Mouse (Mus musculus): ENCODE measurements around the gene Shb.

Shb gene

DNA sequence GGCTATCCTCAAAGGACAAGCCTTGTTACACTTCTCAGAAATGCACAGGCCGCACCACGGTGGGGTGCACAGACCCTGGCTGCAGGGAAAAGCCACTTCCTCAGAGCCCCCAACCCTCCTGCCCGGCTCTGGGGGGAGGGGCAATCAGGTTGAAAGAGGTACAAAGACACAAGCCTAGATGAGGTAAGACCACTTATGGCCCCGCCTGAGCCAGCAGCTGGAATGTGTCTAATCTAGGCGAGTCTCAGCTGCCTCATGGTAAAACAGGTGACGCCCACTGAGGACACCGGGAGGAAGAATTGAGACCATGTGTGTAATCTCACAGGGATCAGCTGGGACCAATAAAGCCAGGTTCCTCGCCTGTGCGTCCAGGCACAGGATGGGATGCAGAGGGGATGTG, 25.2 kb downstream of the Shb start:
- in situ Hi-C loops (cut with MboI; ENCODE audit: low sequenced_read_pairs) = no loop called here

DNA sequence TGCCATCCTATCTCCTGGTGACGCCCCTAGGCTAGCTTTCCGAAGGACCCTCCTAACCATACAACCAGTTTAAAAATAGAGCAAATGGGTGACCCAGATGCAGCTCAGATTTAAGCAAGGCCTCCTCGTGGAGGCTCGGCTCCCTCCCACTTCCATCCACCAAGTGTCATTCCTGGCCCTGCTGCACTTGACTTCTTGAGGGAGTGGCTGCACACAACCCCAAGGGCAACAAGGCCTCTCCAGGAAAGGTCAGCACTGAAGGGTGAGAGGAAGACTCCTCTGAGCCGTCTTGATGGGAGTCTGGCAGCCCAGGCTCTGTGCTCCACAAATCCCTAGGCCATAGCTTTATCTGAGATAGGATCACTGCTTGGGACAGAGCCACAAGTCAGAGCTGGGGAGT, 25.7 kb downstream of the Shb start:
- in situ Hi-C loops (cut with MboI; ENCODE audit: low sequenced_read_pairs) = no loop called here

DNA sequence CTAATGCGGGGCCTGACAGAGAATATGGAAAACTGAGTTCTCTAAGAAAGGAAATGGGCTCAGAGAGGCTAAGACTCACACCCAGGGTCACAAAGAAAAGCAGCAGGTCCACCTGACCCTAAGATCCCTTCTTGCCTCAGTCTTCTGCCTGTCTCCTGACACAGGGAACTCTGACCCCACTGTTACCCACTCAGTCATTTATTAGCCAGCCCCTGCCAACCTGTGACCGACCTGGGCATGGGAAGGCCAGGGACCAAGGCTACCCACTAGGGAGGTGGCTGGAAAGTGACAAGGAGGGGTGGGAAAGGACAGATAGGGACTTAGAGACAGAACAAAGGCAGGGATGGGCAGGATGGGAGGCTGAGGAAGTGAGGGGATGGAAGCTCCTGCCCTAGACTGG, 26.6 kb downstream of the Shb start:
- in situ Hi-C loops (cut with MboI; ENCODE audit: low sequenced_read_pairs) = no loop called here

DNA sequence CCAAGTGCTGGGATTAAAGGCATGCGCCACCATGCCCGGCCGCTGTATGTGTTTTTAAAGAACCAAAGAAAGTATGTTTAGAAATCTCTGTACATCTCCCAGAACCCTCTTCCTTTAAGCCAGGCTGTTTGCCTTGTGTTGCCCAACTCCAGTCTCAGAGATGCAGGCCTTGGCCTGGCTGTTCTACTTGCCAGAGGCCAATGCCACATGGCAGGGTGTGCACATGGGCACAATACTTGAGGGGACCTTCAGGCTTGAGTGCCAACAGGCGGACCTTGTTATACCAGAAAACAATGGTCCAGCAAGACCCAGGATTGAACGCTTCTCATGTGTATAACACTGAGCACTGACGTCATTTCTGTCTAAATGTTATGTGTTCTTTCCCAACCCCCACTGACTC, 27.1 kb downstream of the Shb start:
- in situ Hi-C loops (cut with MboI; ENCODE audit: low sequenced_read_pairs) = no loop called here

DNA sequence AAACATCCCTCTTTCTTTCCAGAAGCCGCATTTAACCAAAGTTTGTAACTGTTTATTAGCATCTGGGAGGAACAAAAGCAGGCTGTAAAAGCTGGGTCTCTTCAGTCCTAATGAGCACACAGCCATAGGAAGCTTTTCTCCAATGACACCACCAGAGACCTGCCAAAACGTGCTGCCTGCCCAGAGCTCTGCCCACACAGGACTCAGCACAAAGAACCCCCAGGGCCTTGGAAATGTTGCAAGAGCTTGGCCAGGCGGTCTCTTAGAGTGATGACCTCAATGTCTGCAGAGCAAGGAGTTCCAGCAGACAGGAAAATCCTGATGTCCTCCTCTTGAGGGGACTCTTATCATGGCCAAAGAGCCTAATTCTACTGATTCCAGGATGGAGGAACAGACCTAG, 28.5 kb downstream of the Shb start:
- in situ Hi-C loops (cut with MboI; ENCODE audit: low sequenced_read_pairs) = no loop called here

DNA sequence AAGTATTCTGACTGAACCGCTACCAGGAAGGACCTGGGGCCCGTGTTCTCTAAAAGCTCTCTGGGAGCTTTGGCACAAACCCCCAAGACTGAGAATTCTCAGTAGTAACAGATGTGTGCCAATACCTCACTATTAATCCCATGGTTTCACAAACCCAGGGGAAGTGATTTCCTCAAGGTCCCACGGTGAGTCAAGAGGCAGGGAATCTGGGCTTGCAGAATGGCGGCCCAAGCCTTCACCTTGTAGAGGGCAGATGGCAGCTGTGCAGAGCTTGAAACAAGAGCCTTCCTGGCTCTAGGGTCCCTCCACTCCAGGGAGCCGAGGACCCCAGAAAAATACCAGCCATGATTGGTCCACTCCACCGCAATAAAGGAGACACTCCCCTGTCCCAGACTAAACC, 28.9 kb downstream of the Shb start:
- in situ Hi-C loops (cut with MboI; ENCODE audit: low sequenced_read_pairs) = no loop called here

DNA sequence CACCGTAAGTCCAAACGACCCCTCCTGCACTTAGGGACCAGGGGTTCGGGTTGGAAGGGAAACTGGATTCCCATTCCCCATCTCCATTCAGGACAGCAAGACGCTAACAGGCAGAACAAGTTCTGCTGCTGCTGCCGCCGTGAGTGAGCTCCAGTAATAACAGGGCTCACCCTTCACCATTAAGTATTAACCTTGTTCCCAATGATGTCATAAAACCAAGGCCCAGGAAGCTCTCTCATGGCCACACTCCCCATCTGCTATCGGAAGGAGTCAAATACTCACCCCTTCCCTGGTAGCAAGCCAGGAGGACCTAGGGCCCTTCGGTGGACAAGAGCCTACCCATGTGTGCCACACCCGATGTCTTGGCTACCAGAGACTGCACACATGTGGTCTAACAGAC, 30.3 kb downstream of the Shb start:
- in situ Hi-C loops (cut with MboI; ENCODE audit: low sequenced_read_pairs) = no loop called here

DNA sequence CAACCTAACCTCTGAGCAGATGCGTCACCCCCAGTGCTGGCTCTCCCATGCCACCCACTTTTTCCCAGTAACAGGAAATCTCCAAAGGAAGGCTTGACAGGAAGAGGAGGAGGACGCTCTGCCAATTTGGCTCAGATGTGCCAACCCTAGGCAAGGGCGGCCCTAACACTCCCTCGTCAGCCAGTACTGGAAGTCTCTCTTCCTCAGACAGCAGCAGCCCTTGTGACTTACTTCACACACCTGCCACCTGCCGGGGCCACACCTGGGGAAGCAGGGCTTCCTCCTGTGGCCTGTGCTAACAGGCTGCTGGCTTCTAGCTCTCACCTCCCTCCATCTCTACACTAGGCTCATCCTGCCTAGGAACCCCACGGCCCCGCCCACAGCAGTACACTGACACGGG, 31.9 kb downstream of the Shb start:
- in situ Hi-C loops (cut with MboI; ENCODE audit: low sequenced_read_pairs) = no loop called here

DNA sequence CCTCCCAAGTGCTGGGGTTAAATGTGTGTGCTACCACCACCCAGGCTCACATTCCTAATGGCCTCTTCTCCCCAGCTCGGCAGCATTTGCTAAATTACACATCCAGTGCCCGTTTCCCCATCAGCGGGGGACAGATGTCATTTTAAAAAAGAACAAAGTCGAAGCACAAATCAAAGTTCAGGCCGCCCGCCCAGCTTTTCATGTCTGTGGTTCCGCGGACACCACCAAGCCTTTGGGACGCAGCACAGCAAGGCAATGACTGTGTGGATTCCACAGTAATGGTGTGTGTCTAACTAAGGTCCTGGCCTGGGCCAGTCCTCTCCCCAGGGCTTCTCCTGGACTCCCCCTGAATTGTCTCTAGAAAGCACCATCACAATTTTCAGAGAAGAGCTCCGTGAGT, 32.7 kb downstream of the Shb start:
- in situ Hi-C loops (cut with MboI; ENCODE audit: low sequenced_read_pairs) = no loop called here

DNA sequence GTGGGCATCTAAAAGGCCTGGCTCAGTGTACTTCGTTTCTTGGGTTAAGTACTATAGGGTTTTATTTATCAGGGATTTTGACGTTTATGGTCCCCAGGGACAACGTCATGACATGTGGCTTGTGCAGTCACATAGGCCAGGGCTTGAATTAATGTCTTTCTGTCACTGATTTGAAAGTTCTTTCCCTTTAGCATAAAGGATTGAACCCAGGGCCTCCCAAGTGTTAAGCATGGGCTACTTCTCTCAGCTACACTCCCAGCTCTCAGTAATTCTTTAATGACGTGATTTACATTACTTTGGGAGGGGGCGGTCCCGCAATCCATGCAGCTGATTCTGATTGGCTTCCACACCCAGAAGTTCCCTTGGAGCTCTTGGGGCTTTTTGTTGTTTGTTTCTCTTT, 33.2 kb downstream of the Shb start:
- in situ Hi-C loops (cut with MboI; ENCODE audit: low sequenced_read_pairs) = no loop called here

DNA sequence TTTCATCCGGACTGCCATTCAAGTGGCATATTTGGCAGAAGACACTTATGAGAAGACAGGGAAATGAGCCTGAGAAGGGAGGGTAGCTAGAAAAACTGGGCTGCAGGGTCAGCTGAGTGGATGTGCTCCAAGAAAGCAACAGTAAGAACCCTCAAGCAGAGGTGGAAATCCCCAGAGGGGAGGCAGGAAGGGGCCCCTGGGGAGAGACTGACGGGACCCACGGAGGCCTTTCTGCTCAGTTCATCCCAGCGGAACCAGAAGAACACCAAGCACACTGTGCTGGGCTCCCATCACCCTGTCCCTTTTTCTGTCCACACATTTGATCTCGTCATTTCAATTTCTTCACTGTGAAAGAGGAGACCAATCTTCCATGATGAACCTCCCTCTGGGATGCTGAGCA, 33.9 kb downstream of the Shb start:
- in situ Hi-C loops (cut with MboI; ENCODE audit: low sequenced_read_pairs) = no loop called here

DNA sequence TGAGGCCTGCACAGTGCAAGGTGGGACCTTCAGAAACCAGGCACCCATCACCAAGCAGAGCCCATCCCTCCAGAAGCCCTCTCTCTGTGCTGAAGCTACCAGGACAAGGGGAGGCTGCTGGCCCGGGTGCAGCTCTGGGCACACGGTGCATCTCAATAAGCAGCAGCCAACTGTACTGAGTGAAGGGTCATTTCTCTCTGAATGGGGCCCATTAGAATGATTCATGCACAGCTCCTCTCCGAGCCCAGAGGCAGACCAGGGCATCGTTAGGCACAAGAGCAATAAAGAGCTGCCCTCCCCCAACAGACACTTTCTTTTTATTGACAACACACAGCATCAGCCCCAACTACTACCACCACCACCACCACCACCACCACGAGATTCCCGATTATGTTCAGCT, 35.0 kb downstream of the Shb start:
- in situ Hi-C loops (cut with MboI; ENCODE audit: low sequenced_read_pairs) = no loop called here

DNA sequence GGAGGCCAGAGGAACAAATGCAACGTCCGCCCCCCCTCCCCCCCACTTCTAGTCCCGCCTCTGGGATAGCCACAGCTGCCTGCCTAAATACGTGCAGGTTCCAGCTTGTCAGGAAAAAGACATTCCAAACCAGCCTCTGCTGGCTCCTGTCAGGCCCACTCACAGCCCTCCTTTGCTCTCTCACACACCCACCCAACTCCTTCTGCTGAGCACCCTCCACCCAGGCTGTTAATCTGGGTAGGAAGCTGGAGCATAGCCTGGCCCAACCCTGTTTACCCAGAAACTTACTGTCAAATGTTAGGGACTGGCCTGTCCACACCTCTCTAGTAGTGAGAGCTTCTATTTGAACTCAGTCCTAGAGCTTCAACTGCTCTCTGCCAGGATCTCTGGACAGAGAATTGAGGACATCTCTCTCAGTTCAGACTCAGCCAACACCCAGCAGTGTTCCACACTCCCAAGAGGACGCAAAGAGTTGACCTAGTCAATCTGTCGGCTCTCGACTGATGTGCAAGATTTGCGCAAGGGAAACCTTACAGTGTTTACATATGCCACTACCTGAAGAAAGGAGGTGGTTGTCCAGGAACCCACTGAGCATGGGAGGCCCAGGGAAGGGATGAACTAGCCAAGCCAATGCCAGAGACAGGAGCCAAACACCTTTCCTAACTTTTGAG, 36.6 kb downstream of the Shb start:
- in situ Hi-C loops (cut with MboI; ENCODE audit: low sequenced_read_pairs) = no loop called here

DNA sequence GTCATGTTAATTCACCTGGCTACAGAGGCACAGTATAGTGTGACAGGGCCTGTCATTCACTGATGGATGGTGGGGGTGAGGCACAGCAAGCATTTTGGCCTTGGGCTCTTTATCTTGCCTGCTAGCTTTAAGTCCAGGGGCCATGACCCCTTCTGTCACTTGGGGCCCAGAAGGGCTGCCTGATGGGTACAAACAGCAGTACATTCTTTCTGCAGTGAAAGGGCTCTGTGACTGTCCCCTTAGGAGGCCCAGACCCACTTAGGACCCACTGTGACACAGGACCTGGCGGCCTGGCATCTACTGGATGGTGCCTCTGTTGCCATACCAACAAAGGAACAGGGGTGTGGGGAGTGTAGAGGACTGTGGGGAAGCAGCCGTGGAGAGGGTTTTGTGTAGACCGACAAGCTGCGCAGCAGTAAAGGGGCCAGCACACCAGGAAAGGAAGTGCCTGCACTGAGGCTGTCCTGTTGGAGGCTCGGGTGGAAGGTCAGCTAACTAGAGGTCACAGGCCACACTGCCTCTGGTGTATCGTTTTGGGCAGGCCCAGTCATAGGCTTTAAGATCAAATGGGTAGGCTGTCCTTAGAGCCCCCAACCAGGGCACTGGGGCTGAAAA, 38.4 kb downstream of the Shb start:
- in situ Hi-C loops (cut with MboI; ENCODE audit: low sequenced_read_pairs) = no loop called here

DNA sequence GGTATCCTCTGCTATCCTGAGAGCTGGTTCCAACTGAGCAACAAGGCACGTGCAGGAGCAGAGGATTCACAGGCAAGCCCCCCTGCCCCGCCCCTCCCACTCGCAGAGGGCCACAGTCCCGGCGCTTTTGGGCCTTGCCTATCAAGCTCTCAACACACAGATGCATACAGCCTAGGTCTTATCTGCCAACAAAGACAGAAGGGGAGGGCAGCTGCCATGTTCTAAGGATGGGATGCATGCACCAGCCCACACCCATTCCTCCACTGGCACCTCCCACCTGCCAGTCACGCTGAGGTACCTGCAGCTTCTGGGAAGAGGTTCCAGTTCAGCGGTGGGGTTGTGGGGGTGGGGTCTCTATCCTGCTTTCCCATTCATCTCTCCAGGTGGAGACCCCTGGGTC, 39.2 kb downstream of the Shb start:
- in situ Hi-C loops (cut with MboI; ENCODE audit: low sequenced_read_pairs) = no loop called here

DNA sequence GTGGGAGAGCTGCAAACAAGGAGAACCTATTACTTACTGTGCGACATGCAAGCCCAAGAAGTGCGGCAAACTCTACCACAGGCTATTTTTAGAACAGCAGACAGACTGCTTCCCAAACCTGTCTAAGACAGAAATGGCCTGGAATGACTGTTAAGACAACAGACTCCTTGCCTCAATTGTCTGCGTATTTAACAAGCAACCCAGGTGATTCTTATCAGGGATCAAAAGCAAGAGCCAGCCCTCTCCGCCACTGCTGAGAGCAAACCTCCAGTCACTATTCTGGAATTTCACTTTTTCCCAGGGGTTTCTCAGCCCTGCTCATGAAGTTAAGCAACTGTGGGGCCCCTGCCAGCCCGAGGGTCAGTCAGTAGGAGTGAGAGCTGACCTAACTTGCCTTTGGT, 39.6 kb downstream of the Shb start:
- in situ Hi-C loops (cut with MboI; ENCODE audit: low sequenced_read_pairs) = no loop called here

DNA sequence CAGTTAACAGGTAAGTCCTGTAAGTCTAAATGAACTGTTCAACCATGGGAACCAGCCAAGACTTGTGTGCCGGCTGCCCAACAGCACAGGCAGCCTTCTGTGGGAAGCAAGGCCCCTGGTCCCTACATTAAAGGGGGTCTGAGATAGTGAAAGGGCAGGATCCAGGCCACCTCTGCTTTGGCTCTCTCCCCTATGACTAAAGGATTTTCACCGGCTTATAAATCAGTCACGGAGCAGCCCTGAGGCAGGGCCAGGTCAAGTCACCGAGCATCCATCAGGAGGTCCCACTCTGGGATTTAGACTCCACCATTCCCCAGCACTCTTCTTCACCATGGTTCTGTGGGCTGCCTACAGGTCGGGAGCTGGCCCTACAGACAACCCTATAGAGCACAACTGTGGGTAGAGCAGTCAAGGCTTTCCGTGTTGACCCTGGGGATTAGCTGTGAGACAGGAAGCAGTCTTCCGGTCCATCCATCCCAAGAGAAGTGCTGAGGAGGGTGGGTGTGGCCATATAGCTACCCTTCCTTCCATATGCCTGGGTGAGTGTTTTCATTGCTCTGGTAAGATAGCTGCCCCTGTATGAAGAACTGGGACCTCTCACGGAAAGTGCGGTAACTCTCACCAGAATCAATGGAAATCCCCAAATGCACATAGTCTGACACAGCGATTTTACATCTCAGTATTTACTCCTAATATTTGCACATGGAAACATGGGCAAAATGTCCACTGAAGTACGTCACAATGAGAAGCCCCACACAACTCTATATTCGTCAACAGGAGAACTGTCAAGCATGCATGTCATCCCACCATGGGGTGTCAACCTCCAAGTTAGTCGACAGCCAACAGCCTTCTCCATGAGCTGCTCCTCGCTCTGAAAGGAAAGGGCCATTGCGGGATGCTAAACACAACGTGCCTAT, 40.3 kb downstream of the Shb start:
- in situ Hi-C loops (cut with MboI; ENCODE audit: low sequenced_read_pairs) = no loop called here

DNA sequence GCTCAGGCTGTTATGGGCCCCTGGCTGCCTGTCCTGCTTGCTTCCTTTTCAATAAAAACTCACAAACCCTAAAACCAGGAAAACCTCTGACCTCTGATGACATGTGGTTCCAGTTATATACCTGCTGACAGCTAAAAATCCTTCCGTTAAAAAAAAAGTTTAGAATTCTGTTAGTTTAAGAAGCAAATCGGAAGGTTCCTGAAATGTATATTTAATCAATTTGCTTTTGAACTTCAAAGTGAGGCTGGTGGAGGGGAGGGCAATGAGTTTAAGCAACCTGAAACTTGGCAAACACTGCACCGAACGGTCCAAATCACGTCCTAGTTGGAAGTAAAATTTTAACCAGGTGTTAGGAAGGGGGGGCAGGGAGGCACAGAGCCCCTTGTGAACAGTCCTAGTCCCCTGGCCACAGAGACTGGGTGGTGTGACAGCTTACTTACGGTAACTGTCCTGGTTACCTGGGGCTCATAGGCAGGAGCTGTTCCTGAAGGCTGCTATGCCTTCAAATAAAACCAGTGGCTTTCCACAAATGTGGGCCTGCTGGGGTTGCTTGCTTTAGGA, 41.1 kb downstream of the Shb start:
- in situ Hi-C loops (cut with MboI; ENCODE audit: low sequenced_read_pairs) = no loop called here

DNA sequence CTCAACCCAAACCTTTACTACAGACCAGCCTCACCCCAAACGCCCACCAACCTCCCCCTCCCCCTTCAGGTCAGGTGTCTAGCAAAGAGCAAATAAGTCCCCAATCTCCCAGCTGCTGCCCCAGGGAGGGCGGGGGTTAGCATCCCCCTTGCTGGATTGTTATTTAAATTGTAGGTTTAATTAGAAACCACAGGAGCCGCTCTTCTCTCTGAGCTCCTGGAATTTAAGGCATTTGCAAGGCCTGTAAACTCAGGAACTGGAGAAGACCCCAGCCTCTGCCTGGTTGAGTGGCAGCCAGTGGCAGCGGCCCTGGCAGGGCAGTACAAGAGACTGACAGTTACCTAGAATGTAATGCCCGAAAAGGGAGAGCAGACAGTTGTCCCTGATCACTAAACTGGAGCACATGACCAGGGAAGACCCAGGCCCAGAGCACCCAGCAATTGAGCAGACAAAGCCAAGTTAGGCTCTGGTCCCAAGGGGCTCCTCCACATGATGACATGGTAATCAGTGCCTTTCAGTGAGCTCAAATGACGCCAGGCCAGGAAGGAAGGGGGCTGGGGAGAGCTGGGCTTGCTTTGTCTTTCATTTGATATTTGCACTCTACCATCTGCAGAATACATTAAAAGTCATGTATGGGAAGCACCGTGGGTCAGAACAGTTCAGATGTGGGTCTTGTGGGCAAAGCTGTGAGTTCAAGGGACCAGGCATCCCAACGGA, 42.1 kb downstream of the Shb start:
- in situ Hi-C loops (cut with MboI; ENCODE audit: low sequenced_read_pairs) = no loop called here

DNA sequence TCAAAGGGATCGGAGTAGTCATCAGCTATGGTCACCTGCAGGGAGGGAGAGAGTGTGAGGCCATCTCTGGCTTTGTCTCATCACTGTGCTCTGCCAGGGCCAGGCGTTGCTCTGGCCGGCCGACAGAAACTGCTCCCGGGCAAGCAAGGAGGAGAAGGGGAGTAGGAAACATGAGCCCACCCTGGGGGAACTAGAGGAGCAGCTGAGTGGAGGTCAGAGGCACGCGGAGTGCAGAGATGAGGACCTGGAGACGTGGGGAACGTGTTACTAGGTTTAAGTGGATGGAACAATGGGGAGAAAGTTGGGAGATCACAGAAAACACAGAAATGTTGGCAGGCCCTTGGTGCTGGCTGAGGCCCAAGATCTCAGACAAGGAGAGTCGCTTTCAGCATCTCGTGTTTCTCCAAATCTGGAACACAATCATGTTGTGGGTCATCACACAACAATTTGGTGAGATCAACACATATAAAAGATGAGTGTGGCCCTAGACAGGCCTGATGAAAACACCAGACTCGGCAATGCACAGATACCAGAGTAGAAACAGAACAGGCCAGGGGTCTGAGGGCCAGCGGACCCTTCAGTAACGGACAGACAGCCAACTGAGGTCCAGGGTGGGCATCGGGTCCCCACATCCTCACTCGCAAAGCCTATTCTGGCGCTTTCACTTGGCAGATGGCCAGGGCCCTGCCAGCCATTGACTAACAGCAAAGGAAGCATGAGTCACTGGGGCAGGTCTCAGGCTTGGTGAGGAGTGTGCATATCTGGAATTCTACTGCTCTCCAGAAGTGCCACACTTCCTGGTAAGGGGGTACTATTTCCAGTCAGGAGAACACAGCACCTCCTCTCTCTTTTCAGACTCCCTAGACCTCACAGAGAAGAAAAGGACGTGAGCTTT, 42.9 kb downstream of the Shb start:
- in situ Hi-C loops (cut with MboI; ENCODE audit: low sequenced_read_pairs) = no loop called here
